Mouse (Mus musculus): ENCODE results near the gene Rtbdn. TPM values are rescaled to one million over a fixed set of nuclear protein-coding genes. Genes with fewer than 3 reads are reported as not detected.

Gene Rtbdn
- polyA plus RNA-seq, 1 experiment, result not detected

DNA sequence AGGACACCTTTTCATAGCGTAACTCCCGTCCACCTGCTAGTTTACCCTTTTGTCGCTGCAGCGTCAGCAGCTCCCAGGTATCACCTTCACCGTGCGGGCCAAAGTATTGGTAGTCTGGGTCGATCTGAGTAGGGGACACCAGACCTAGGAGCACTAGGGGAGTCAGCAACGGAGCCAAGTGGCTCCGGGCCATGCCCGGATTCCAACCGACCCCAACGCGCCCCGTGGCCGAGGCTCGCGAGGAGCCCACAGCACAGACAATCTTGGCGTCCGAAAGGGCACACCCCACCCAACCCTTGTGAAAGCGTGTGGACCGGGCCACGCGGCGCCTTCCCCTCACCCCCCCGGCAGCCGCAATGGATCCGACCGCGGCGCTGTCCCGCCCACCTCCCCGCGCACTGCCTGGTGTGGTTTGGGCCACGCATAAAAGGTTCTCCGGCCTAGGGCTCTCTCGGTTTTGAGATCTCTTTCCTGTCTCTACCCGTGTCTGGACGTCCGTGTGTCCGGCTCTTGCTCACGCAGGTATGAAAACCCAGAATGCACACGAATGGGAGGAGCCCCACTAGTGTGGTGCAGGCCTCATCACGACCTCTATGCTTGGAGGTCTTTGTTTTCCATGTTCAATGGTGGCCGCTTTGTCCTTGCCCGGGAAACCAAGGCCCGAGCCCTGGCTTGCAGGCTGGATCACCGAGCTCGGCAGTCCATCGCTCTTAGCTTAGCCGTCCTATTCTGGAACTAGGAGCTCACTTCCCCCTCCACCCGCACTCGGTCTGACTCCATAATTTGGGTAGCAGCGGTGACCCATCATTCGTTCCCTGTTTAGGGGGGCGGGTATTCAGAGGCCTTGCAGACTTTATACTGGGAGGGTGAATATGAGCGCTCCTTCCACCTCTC lies 22.7 kb downstream of the Rtbdn start, which contains the start of the genes Gm49661, Prdx2 and Rnaseh2a:
Gm49661 (minus strand) TSS at position 193 of the 894 bp plus-strand sequence.
Prdx2 (plus strand) TSS at position 347 of the 894 bp plus-strand sequence.
Rnaseh2a (minus strand) TSS at position 527 of the 894 bp plus-strand sequence.
- peak within 1 kb of the TSS; percentile 82 for H3K9ac ChIP-seq (ENCODE audit: low read depth, poor library complexity, severe bottlenecking)
- peaks cover 4% of the 10 kb centered on the region for H3K4me1 ChIP-seq (ENCODE audit: control insufficient read depth, insufficient read depth, low read length)
- H3K36me3 ChIP-seq (ENCODE audit: control insufficient read depth, insufficient read depth, low read length, poor library complexity, severe bottlenecking), result peaks cover 20% of the 10 kb centered on the region
- H3K27ac ChIP-seq (ENCODE audit: insufficient read depth, low read length), result peak within 1 kb of the TSS; percentile 64
- TF ChIP-seq POLR2A (IDR thresholded peaks at IDR 0.05; ENCODE audit: insufficient read depth, low read length) (peak; percentile 89), EP300 (IDR thresholded peaks at IDR 0.05; ENCODE audit: insufficient read depth, low read depth, low read length) (0 out of 2 replicates have a peak, but pooled peaks have one; percentile 25), CTCF (IDR thresholded peaks at IDR 0.05; ENCODE audit: low read depth, low read length) (no peak)
- no peaks in the 10 kb centered on the region for H3K9me3 ChIP-seq (replicated peaks; ENCODE audit: control insufficient read depth, insufficient read depth, low read length, poor library complexity, severe bottlenecking)
- peak within 1 kb of the TSS; percentile 72 for H3K4me3 ChIP-seq (ENCODE audit: low read depth, low read length)
- H3K27me3 ChIP-seq (ENCODE audit: control insufficient read depth, insufficient read depth, low read length, poor library complexity, severe bottlenecking), result no peaks in the 10 kb centered on the region

DNA sequence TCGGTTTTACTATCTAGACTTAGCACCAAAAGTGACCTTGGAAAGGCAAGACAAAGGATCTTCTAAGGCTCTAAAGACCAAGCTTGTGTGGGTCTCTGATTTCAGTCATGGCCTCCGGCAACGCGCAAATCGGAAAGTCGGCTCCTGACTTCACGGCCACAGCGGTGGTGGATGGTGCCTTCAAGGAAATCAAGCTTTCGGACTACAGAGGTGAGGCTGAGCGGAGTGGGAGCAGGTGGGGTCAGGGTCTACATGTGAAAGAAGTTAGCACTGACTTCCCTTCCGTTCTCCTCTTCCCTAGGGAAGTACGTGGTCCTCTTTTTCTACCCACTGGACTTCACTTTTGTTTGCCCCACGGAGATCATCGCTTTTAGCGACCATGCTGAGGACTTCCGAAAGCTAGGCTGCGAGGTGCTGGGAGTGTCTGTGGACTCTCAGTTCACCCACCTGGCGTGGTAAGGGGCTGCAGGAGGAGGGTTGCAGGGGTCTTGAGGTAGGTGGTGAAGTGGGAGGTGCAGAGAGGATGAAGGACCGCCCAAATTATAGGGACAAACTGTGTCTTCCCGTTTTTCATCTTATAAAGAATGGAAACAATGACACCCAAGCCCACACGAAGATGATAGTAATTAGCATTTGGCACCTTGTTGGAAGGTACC lies 23.5 kb downstream of the Rtbdn start:
- no peak for TF ChIP-seq POLR2A (IDR thresholded peaks at IDR 0.05; ENCODE audit: insufficient read depth, low read length)
- no peak for TF ChIP-seq CTCF (IDR thresholded peaks at IDR 0.05; ENCODE audit: low read depth, low read length)
- TF ChIP-seq EP300 (IDR thresholded peaks at IDR 0.05; ENCODE audit: insufficient read depth, low read depth, low read length), result no peak
- H3K27me3 ChIP-seq (ENCODE audit: control insufficient read depth, insufficient read depth, low read length, poor library complexity, severe bottlenecking), result no peaks in the 10 kb centered on the region
- H3K27ac ChIP-seq (ENCODE audit: insufficient read depth, low read length), result peak overlapping the region; percentile 15; the same call in 1 of the 2 replicates
- H3K9me3 ChIP-seq (replicated peaks; ENCODE audit: control insufficient read depth, insufficient read depth, low read length, poor library complexity, severe bottlenecking), result no peaks in the 10 kb centered on the region
- peaks cover 24% of the 10 kb centered on the region for H3K36me3 ChIP-seq (ENCODE audit: control insufficient read depth, insufficient read depth, low read length, poor library complexity, severe bottlenecking)
- peaks cover 4% of the 10 kb centered on the region for H3K4me1 ChIP-seq (ENCODE audit: control insufficient read depth, insufficient read depth, low read length)
- peak overlapping the region; percentile 72 for H3K4me3 ChIP-seq (ENCODE audit: low read depth, low read length)
- peak overlapping the region; percentile 82 for H3K9ac ChIP-seq (ENCODE audit: low read depth, poor library complexity, severe bottlenecking)

GRCm38 (mm10) chr8:84970913-84971312 lies 24.1 kb downstream of the Rtbdn start:
- peaks cover 4% of the 10 kb centered on the region for H3K4me1 ChIP-seq (ENCODE audit: control insufficient read depth, insufficient read depth, low read length)
- no peak overlapping the region for H3K27ac ChIP-seq (ENCODE audit: insufficient read depth, low read length)
- no peaks in the 10 kb centered on the region for H3K9me3 ChIP-seq (replicated peaks; ENCODE audit: control insufficient read depth, insufficient read depth, low read length, poor library complexity, severe bottlenecking)
- H3K4me3 ChIP-seq (ENCODE audit: low read depth, low read length), result no peak overlapping the region; the same call in 1 of the 2 replicates
- TF ChIP-seq CTCF (IDR thresholded peaks at IDR 0.05; ENCODE audit: low read depth, low read length), result no peak
- TF ChIP-seq POLR2A (IDR thresholded peaks at IDR 0.05; ENCODE audit: insufficient read depth, low read length), result no peak
- no peaks in the 10 kb centered on the region for H3K27me3 ChIP-seq (ENCODE audit: control insufficient read depth, insufficient read depth, low read length, poor library complexity, severe bottlenecking)
- peaks cover 24% of the 10 kb centered on the region for H3K36me3 ChIP-seq (ENCODE audit: control insufficient read depth, insufficient read depth, low read length, poor library complexity, severe bottlenecking)
- peak overlapping the region; percentile 82; the same call in 1 of the 2 replicates for H3K9ac ChIP-seq (ENCODE audit: low read depth, poor library complexity, severe bottlenecking)

DNA sequence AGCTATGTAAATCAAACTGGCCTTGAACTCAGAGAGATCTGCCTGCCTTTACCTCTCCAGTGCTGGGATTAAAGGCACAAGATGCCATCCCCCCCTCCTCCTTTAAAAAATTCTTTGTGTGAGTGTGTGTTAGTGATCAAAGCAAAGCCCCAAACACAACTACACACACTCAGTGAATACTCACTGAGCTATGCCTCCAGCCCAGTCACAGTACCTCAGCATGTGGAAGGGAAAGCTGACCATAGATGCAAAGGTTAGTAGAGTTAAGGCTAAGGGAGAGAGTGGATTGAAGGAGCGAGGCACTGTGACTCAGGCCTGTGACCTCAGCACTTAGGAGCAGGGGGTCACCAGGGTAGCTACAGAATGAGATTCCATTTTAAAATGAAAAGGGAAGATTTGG lies 26.3 kb downstream of the Rtbdn start:
- Histone ChIP-seq H3K4me1 (ENCODE audit: control insufficient read depth, insufficient read depth, low read length) (no peaks in the 10 kb centered on the region), H3K36me3 (ENCODE audit: control insufficient read depth, insufficient read depth, low read length, poor library complexity, severe bottlenecking) (peaks cover 24% of the 10 kb centered on the region), H3K27me3 (ENCODE audit: control insufficient read depth, insufficient read depth, low read length, poor library complexity, severe bottlenecking) (no peaks in the 10 kb centered on the region), H3K9ac (ENCODE audit: low read depth, poor library complexity, severe bottlenecking) (no peak overlapping the region), H3K4me3 (ENCODE audit: low read depth, low read length) (no peak overlapping the region), H3K9me3 (replicated peaks; ENCODE audit: control insufficient read depth, insufficient read depth, low read length, poor library complexity, severe bottlenecking) (no peaks in the 10 kb centered on the region), H3K27ac (ENCODE audit: insufficient read depth, low read length) (no peak overlapping the region)
- TF ChIP-seq POLR2A (IDR thresholded peaks at IDR 0.05; ENCODE audit: insufficient read depth, low read length) (no peak), CTCF (IDR thresholded peaks at IDR 0.05; ENCODE audit: low read depth, low read length) (no peak), EP300 (IDR thresholded peaks at IDR 0.05; ENCODE audit: insufficient read depth, low read depth, low read length) (no peak)

DNA sequence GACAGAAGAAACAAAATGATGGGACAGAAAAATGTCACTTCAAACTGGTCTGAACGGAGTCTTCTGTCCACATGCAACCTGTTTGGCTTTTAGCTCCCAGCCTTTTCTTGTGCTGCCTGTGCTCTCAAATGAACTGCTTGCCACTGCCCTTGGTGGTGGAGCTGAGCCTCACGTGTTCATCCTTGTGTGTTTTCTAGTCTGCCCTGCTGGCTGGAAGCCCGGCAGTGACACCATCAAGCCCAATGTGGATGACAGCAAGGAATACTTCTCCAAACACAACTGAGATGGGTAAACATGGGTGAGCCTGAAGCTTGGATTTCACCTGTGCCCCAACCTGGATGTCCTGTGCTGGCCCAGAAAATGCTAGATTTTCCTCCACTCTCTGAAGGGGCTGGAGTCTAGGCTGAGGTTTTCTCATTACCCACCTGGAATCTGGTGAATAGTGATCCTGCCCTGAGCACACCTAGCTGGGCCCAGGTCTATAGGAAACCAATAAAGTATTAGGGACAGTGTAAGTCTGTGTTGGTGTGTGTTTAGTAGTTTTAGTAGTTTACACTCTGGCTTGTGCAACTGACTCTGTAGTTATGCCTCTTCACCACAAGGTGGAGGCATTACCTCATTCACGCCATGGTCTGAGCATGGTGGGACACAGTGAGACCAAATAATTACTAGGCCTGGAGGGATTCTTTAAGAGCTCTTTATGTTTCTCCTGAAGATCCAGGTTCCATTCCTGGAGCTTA lies 27.2 kb downstream of the Rtbdn start:
- Histone ChIP-seq H3K27ac (ENCODE audit: insufficient read depth, low read length) (no peak overlapping the region; the same call in 1 of the 2 replicates), H3K4me1 (ENCODE audit: control insufficient read depth, insufficient read depth, low read length) (no peaks in the 10 kb centered on the region), H3K9me3 (replicated peaks; ENCODE audit: control insufficient read depth, insufficient read depth, low read length, poor library complexity, severe bottlenecking) (no peaks in the 10 kb centered on the region), H3K9ac (ENCODE audit: low read depth, poor library complexity, severe bottlenecking) (no peak overlapping the region), H3K4me3 (ENCODE audit: low read depth, low read length) (no peak overlapping the region), H3K36me3 (ENCODE audit: control insufficient read depth, insufficient read depth, low read length, poor library complexity, severe bottlenecking) (peaks cover 24% of the 10 kb centered on the region), H3K27me3 (ENCODE audit: control insufficient read depth, insufficient read depth, low read length, poor library complexity, severe bottlenecking) (no peaks in the 10 kb centered on the region)
- no peak for TF ChIP-seq POLR2A (IDR thresholded peaks at IDR 0.05; ENCODE audit: insufficient read depth, low read length)
- peak; percentile 29 for TF ChIP-seq CTCF (IDR thresholded peaks at IDR 0.05; ENCODE audit: low read depth, low read length)

Measured in ES-Bruce4 (cell line).